ENCODE assay signal across 22 mouse cellular contexts in genomic region chr3:130329833-130330555, GRCm38 (mm10).
DNase-seq lines count a peak whose midpoint lies in the region; ATAC-seq and TF ChIP-seq lines count a peak whose summit lies in the region.
"Had no signal": no experiment of that assay in that cellular context is flagged by ENCODE, and none has a peak within 500 bp of the region (broad histone marks: within the 10 kb centered on the region; RNA-seq: fewer than 3 reads in every experiment).

No protein-coding gene starts in this region.

- no peak overlapping the region for H3K4me3 ChIP-seq in lung, embryonic 14.5 days (ENCODE audit: low read depth, low read length)
- H3K4me3 ChIP-seq in lung, embryonic 15.5 days, result no peak overlapping the region
- H3K4me3 ChIP-seq in lung, embryonic 16.5 days (ENCODE audit: low read length), result no peak overlapping the region
- no peak overlapping the region for H3K4me3 ChIP-seq in lung, postnatal 0 days (ENCODE audit: low read depth, low read length)

- ATAC-seq in lung, embryonic 14.5 days (ENCODE audit: insufficient read depth), result peak; percentile 83
- ATAC-seq in lung, embryonic 15.5 days (ENCODE audit: borderline replicate concordance, extremely low read depth, low FRiP score, low TSS enrichment), result peak; percentile 83
- peak; percentile 80 for ATAC-seq in lung, embryonic 16.5 days (ENCODE audit: low read depth)
- ATAC-seq in lung, postnatal 0 days, result peak; percentile 75
- ATAC-seq: activated CD4-positive, CD25-positive, alpha-beta regulatory T cell, adult 4 months; CD4-positive, CD25-positive, alpha-beta regulatory T cell, adult 4 months; Patski had no signal

- no peak for TF ChIP-seq CTCF in lung, embryonic 14.5 days (IDR thresholded peaks at IDR 0.05; ENCODE audit: low read depth)
- TF ChIP-seq CTCF in lung, postnatal 0 days (IDR thresholded peaks at IDR 0.05), result no peak

- 49% methylated on average over 9 of the region's 9 CpGs for WGBS in lung, embryonic 14.5 days
- 44% methylated on average over 9 of the region's 9 CpGs for WGBS in lung, embryonic 15.5 days
- 57% methylated on average over 9 of the region's 9 CpGs for WGBS in lung, embryonic 16.5 days
- 56% methylated on average over 9 of the region's 9 CpGs for WGBS in lung, postnatal 0 days

- H3K4me1 ChIP-seq in lung, embryonic 14.5 days (ENCODE audit: insufficient read depth), result peaks cover 12% of the 10 kb centered on the region
- H3K4me1 ChIP-seq in lung, embryonic 15.5 days, result peaks cover 20% of the 10 kb centered on the region
- peaks cover 14% of the 10 kb centered on the region; the same call in 1 of the 2 replicates for H3K4me1 ChIP-seq in lung, embryonic 16.5 days (replicated peaks; ENCODE audit: control insufficient read depth, insufficient read depth, low read length)
- no peaks in the 10 kb centered on the region for H3K4me1 ChIP-seq in lung, postnatal 0 days (ENCODE audit: insufficient read depth, low read depth, low read length)

- H3K27me3 ChIP-seq in lung, embryonic 14.5 days (ENCODE audit: insufficient read depth, low read length), result no peaks in the 10 kb centered on the region
- H3K27me3 ChIP-seq in lung, embryonic 15.5 days, result no peaks in the 10 kb centered on the region
- no peaks in the 10 kb centered on the region for H3K27me3 ChIP-seq in lung, embryonic 16.5 days (ENCODE audit: control insufficient read depth, insufficient read depth, low read depth, low read length)
- no peaks in the 10 kb centered on the region for H3K27me3 ChIP-seq in lung, postnatal 0 days (replicated peaks; ENCODE audit: insufficient read depth, low read length)
- H3K27me3 ChIP-seq: CH12.LX, Patski had no signal

- H3K4me2 ChIP-seq in lung, embryonic 14.5 days, result no peak overlapping the region
- no peak overlapping the region for H3K4me2 ChIP-seq in lung, embryonic 15.5 days
- no peak overlapping the region for H3K4me2 ChIP-seq in lung, embryonic 16.5 days (ENCODE audit: low read depth, low read length)
- H3K4me2 ChIP-seq in lung, postnatal 0 days (replicated peaks; ENCODE audit: low read depth, low read length), result no peak overlapping the region

- H3K36me3 ChIP-seq in lung, embryonic 14.5 days (ENCODE audit: insufficient read depth), result no peaks in the 10 kb centered on the region
- no peaks in the 10 kb centered on the region for H3K36me3 ChIP-seq in lung, embryonic 15.5 days
- H3K36me3 ChIP-seq in lung, embryonic 16.5 days (ENCODE audit: control insufficient read depth, insufficient read depth, low read length), result no peaks in the 10 kb centered on the region
- H3K36me3 ChIP-seq in lung, postnatal 0 days (ENCODE audit: insufficient read depth, low read length), result no peaks in the 10 kb centered on the region
- H3K36me3 ChIP-seq: G1E had no signal

- peak; percentile 78 for DNase-seq in lung, embryonic 14.5 days
- DNase-seq in lung, postnatal 25 days (ENCODE audit: low spot score), result no peak
- no peak for DNase-seq in lung, adult 18-20 months
- no peak for DNase-seq in lung, postnatal 10 days
- peak; percentile 63 for DNase-seq in lung, postnatal 0 days (ENCODE audit: low spot score)
- no peak for DNase-seq in lung, postnatal 14 days
- DNase-seq: adrenal gland, adult 2 months; adrenal gland, adult 8-10 months; adrenal gland, postnatal 10 days; adrenal gland, postnatal 14 days; adrenal gland, postnatal 25 days; adrenal gland, postnatal 36 days; B cell, adult 2 months; cerebellum, adult 11 months; cerebellum, adult 11-12 months had no signal

- H3K27ac ChIP-seq in lung, embryonic 14.5 days (ENCODE audit: low read depth), result no peak overlapping the region
- peak overlapping the region; percentile 42; the same call in 1 of the 2 replicates for H3K27ac ChIP-seq in lung, embryonic 15.5 days
- peak overlapping the region; percentile 52; the same call in 1 of the 2 replicates for H3K27ac ChIP-seq in lung, embryonic 16.5 days (ENCODE audit: low read length)
- H3K27ac ChIP-seq in lung, postnatal 0 days (ENCODE audit: low read length), result no peak overlapping the region

- no peak overlapping the region for H3K9ac ChIP-seq in lung, embryonic 14.5 days
- H3K9ac ChIP-seq in lung, embryonic 15.5 days, result no peak overlapping the region
- no peak overlapping the region for H3K9ac ChIP-seq in lung, embryonic 16.5 days (ENCODE audit: low read length)
- H3K9ac ChIP-seq in lung, postnatal 0 days (replicated peaks; ENCODE audit: low read depth), result no peak overlapping the region

- peak; percentile 12; the same call in 1 of the 2 replicates for TF ChIP-seq EP300 in lung, postnatal 0 days (IDR thresholded peaks at IDR 0.05)

- H3K9me3 ChIP-seq in lung, embryonic 14.5 days (ENCODE audit: low read depth, low read length), result no peaks in the 10 kb centered on the region
- no peaks in the 10 kb centered on the region for H3K9me3 ChIP-seq in lung, embryonic 15.5 days
- no peaks in the 10 kb centered on the region for H3K9me3 ChIP-seq in lung, embryonic 16.5 days (ENCODE audit: control insufficient read depth, low read length)
- no peaks in the 10 kb centered on the region for H3K9me3 ChIP-seq in lung, postnatal 0 days (ENCODE audit: low read length)

Comparison
In these comparisons a context has a peak if more than half of its experiments do, and no peak if none do; other contexts are left out.
1. DNase-seq: peak in lung, embryonic 14.5 days (single experiment) and lung, postnatal 0 days (single experiment); none in lung, postnatal 25 days (single experiment), lung, adult 18-20 months (0 of 2), lung, postnatal 10 days (single experiment) and lung, postnatal 14 days (single experiment).
2. H3K27ac ChIP-seq: peak in lung, embryonic 15.5 days (single experiment) and lung, embryonic 16.5 days (single experiment); none in lung, embryonic 14.5 days (single experiment) and lung, postnatal 0 days (single experiment).
3. Peak in every context shown above with its lines, with median percentiles within 50 percentile points of each other: ATAC-seq.